Mouse (Mus musculus): Measurements from ENCODE around the gene Wfdc1. TPM values are rescaled to one million over a fixed set of nuclear protein-coding genes. Genes with fewer than 3 reads are reported as not detected.

Wfdc1 gene
- not detected for total RNA-seq (2023)

DNA sequence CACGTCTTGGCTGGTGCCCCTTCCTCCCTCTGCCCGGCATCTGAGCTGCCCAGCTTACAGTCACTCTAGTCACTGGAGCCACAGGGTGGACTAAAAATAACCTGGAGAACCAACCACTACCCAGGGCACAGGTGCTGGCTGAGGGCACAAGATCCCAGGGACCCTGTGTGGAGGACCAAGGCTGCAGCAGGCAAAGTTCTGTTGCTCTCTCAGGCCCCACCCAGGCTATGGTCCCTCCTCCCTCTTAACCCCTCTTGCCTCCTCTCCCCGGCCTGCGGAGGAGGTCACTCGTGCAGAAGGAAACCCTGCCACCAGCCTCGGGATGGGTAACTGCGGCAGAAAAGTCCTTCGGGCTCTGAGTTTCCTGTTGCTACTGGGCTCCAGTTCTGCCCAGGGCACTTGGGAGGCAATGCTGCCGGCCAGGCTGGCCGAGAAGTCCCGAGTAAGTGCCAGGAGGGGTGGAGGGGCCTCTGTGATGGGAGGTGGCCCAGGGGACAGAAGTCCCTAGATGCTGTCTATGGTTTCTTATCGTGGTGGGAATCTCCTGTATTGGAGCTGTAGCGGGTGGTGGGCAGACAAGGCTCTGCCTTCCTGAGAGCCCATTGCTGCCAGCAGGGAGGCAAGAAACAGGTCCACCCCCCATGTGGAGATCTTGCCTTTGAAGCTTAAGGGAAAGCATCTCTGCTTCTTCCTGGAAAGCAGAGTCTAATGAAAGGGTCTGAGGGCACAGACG lies at the start of gene Wfdc1:
Wfdc1 (plus strand) TSS at position 147 of the 733 bp plus-strand sequence.

DNA sequence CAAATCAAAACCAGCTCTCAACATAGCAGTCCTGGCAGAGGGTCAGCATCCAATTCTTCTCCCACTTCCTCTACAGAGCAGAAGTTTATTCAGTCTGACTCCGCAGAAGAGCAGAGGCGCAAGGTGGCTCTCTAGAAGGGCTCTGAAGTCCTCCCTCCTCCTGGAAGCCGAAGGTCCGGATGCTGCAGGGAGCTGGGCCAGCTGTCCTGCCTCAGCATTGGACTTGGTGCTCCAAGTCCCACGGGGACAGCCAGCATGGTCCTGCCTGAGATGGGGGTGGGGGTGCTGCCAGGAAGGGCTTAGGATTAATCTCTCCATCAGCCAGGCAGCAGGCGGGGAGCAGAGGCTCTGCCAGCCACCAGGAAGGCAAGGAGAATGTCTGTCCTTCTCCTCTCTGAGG lies 30.8 kb upstream of the Wfdc1 start, which contains the start of gene Kcng4:
Kcng4 (minus strand) TSS at position 303 of the 400 bp plus-strand sequence.

DNA sequence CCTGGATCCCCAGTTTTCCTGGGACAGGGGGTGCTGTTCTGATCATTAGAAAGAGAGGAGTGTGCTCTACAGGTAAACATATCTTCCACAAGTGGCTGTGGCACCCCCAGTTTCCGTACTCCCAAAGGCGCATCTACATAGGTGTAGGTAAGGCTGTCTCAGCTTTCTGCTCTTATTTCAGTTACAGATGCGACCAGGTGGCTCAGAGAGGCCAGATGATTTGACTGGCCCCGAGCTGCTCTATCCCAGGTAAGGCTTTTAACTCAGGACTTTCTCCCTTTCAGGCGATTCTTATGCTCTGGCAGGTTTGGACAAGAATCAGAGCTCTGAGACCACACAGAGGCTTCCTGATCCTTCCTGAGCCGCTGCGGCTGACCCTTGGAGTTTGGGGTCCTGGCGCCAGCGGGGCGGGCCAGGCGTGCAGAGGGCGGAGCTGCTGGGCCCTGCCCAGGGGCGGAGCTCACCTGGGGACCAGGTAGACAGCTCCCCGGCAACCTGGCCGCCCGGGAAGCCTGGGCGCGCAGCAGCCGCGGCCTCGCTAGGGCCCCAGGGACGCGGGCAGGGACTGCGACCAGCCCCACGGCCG lies 33.5 kb downstream of the Wfdc1 start, which contains the start of gene Atp2c2:
Atp2c2 (plus strand) TSS at position 461 of the 586 bp plus-strand sequence.

Other genes with a start within 250 kb of the Wfdc1 start
- gene Osgin1, start 232.2 kb upstream of the Wfdc1 start, total RNA-seq (2023): 6.7 TPM
- gene Necab2, start 219.6 kb upstream of the Wfdc1 start, total RNA-seq (2023): not detected
- gene Slc38a8, start 164.7 kb upstream of the Wfdc1 start, total RNA-seq (2023): not detected
- gene Mbtps1, start 107.6 kb upstream of the Wfdc1 start, total RNA-seq (2023): 132 TPM
- gene Hsdl1, start 91.2 kb upstream of the Wfdc1 start, total RNA-seq (2023): 64.1 TPM
- gene Dnaaf1, start 91.1 kb upstream of the Wfdc1 start, total RNA-seq (2023): not detected
- 20.3 TPM for gene Taf1c, start 61.1 kb upstream of the Wfdc1 start, total RNA-seq (2023)
- not detected for gene Adad2, start 53.6 kb upstream of the Wfdc1 start, total RNA-seq (2023)
- not detected for gene Kcng4, start 30.7 kb upstream of the Wfdc1 start, total RNA-seq (2023)
- not detected for gene Atp2c2, start 33.6 kb downstream of the Wfdc1 start, total RNA-seq (2023)
- 6.5 TPM for gene Tldc1, start 112.1 kb downstream of the Wfdc1 start, total RNA-seq (2023)
- gene Cotl1, start 174.2 kb downstream of the Wfdc1 start, total RNA-seq (2023): 525 TPM
- gene Klhl36, start 195.9 kb downstream of the Wfdc1 start, total RNA-seq (2023): 10.7 TPM
- 127 TPM for gene Usp10, start 244.0 kb downstream of the Wfdc1 start, total RNA-seq (2023)
- 19.5 TPM for gene Gm20388, start 244.5 kb downstream of the Wfdc1 start, total RNA-seq (2023)